Mouse (Mus musculus): ENCODE measurements around the gene Trim32.
A peak's percentile ranks its signal among the peaks of the same experiment; 100 is the strongest.

Trim32 gene

GRCm38 (mm10) chr4:65604504-65605150 lies at the start of gene Trim32:
TSS of gene Trim32 (plus strand) at chr4:65604986.
- DNase-seq (ENCODE audit: low spot score), result peak; percentile 80

- no peak for DNase-seq (ENCODE audit: low spot score)
Measured at GRCm38 (mm10) chr4:65565493-65565892, 39.3 kb upstream of the Trim32 start.

GRCm38 (mm10) chr4:65580254-65580653 lies 24.5 kb upstream of the Trim32 start:
- no peak for DNase-seq (ENCODE audit: low spot score)

GRCm38 (mm10) chr4:65586947-65587346 lies 17.8 kb upstream of the Trim32 start:
- no peak for DNase-seq (ENCODE audit: low spot score)

GRCm38 (mm10) chr4:65589780-65590179 lies 15.0 kb upstream of the Trim32 start:
- no peak for DNase-seq (ENCODE audit: low spot score)

- DNase-seq (ENCODE audit: low spot score), result no peak
Measured at GRCm38 (mm10) chr4:65594601-65595369, 10.0 kb upstream of the Trim32 start.

- no peak for DNase-seq (ENCODE audit: low spot score)
Measured at GRCm38 (mm10) chr4:65605151-65605702, 441 bp downstream of the Trim32 start.

GRCm38 (mm10) chr4:65607184-65607631 lies 2.4 kb downstream of the Trim32 start:
- DNase-seq (ENCODE audit: low spot score), result no peak

- DNase-seq (ENCODE audit: low spot score), result no peak
Measured at GRCm38 (mm10) chr4:65608112-65608511, 3.3 kb downstream of the Trim32 start.

- DNase-seq (ENCODE audit: low spot score), result no peak
Measured at GRCm38 (mm10) chr4:65610329-65610728, 5.5 kb downstream of the Trim32 start.

- DNase-seq (ENCODE audit: low spot score), result no peak
Measured at GRCm38 (mm10) chr4:65610896-65611295, 6.1 kb downstream of the Trim32 start.

- DNase-seq (ENCODE audit: low spot score), result no peak
Measured at GRCm38 (mm10) chr4:65613135-65613534, 8.3 kb downstream of the Trim32 start.

- DNase-seq (ENCODE audit: low spot score), result no peak
Measured at GRCm38 (mm10) chr4:65620125-65620524, 15.3 kb downstream of the Trim32 start.

- no peak for DNase-seq (ENCODE audit: low spot score)
Measured at GRCm38 (mm10) chr4:65638231-65638630, 33.4 kb downstream of the Trim32 start.

GRCm38 (mm10) chr4:65642611-65643010 lies 37.8 kb downstream of the Trim32 start:
- no peak for DNase-seq (ENCODE audit: low spot score)

GRCm38 (mm10) chr4:65654723-65655122 lies 49.9 kb downstream of the Trim32 start:
- no peak for DNase-seq (ENCODE audit: low spot score)

- DNase-seq (ENCODE audit: low spot score), result no peak
Measured at GRCm38 (mm10) chr4:65663176-65663575, 58.4 kb downstream of the Trim32 start.

Measured in spleen, adult 12 weeks (tissue).